Mouse (Mus musculus) thymus, postnatal 0 days (tissue): ENCODE data around the gene Ska2. TPM values are rescaled to one million over a fixed set of nuclear protein-coding genes. Genes with fewer than 3 reads are reported as not detected.
A peak's percentile ranks its signal among the peaks of the same experiment; 100 is the strongest.

Source experiments
- DNase-seq: peaks from one replicate; pipeline ENCODE4 v3.0.0-alpha.2; 2015; ENCODE audit warnings: low spot score
- polyA plus RNA-seq: library from polyadenylated mRNA; unstranded; fragments of >200 nt; fragmentation: Nextera tagmentation; extraction: Ambion mirVana; gene quantifications from 2 replicates; pipeline ENCODE4 v1.2.1, GENCODE M21; 2015

Ska2 gene
- polyA plus RNA-seq: 59.6 and 59.7 TPM in 2 replicates

DNA sequence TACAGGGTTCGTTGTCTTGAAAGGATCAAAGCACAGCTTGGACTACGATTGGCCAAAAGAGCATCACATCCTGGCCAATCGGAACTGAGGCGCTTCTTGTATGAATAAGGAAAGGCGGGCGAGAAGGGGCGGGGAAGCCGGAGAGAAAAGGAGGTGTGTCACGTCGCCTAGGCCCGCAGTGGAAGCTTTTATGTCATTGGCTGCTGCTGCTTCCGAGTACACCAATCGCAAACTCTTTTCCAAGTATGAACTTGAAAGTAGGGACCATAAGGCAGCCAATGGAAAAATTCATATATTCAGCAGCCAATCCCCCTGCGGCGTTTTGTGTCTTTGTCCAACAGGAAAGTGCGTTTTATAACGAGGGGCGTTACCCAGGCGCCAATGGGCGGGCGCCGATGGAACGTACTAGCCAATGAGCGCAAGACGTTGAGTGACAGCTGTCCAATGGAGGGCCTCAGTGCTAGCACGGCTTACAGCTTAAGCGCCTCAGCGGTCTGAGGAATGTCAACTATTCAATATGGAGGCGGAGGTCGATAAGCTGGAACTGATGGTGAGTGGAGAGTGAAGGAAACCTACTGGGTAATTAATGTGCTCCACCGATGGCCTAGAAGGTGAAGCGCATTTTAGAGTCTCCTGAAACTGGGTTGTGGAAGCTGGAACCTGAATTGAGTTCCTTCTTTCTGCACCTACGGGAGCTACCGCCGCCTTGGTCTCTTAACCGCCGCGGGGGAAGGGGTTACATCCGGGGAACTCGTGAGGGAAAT is at the start of gene Ska2:
TSS of gene Ska2 (plus strand) at position 480 of the 764 bp plus-strand sequence.
- peak; percentile 99 for DNase-seq

DNA sequence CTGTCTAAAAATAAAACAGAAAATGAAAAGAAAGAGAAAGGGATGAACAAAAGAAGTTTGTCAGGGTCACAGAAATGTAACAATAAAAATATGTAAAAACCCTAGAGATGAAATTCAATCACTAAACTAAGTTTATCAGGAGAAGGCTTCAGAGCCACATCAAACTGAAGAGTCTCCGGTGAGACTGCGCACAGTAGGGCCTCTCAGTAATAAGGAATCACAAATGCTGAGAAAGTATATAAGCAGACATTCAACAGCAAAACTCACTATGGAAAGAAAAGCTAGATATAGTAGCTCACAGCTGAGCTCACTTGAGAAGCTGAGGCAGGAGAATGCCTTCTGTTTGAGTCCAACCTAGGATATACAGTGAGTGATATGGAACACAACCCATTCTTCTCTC is 48.6 kb upstream of the Ska2 start:
- no peak for DNase-seq

DNA sequence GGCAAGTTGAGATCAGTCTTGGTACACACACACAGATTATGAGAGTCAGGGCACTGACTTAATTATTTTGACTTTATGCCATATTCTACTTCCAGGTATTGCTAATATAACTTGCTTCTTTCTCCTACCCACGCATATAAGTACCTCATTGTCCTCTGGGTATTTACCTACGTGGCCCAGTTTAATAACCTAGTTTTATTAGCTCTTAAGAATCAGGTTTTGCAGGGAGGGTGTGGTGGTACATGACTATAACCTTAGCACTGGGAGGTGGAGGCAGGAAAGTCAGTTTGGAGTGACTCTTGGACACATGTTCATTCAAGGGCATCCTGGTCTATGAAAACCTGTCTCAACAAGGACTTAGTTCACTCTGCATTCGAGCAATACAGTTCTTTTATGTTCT is 46.9 kb upstream of the Ska2 start:
- DNase-seq: no peak

DNA sequence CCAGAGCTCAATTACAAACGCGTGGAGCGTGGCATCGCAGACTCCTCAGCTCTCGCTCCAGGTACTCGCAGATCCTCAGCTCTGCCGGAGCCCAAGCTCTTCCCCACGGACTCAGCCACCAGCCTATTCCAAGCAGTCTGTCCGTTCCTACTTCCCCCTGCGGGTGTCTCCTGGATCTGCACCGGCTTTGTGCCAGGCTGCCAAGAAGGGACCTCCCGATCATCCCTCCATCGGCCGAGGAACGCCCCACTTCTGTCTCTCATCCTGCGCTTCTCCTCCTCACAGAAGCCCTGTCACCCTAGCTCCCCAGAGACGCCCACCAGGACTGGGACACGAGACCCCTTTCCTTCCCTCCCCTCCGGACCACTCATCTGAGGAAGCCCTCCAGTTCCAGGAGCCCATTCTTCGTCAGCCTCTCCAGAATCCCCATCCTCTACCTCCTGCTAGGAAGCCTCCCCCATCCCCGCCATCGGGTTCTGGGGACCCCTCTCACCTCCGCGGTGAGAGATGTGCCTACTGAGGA is 35.6 kb upstream of the Ska2 start:
- DNase-seq: peak; percentile 51

DNA sequence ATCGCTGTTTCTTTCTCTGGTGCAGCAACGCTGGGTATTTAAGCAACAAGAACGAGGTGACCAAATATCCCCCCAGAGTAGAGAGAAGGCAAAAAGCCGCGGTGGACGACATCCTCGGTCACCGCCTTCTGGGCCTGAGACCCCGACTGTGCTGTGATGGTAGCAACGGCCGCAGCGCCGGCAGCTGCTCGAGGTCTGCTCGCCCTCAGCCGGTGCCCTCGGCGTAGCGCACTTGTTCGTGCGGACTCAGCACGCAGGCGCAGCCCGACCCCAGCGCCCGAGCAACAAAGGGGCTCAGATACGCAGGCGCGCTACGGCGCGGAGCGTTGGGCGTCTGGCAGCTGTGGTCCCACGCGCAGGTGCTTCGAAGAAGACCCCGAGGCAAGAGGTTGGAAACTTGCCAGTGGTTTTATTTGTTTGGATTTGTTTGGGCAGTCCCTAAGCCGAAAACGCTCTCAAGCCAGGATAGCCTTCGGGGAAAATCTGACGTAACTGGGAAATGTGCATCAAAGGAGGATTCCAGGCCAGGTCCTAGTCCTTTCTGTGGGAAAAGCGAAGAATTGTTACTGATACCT is 35.1 kb upstream of the Ska2 start, which contains the start of gene Gdpd1:
TSS of gene Gdpd1 (minus strand) at position 197 of the 575 bp plus-strand sequence.
- DNase-seq: peak; percentile 96

DNA sequence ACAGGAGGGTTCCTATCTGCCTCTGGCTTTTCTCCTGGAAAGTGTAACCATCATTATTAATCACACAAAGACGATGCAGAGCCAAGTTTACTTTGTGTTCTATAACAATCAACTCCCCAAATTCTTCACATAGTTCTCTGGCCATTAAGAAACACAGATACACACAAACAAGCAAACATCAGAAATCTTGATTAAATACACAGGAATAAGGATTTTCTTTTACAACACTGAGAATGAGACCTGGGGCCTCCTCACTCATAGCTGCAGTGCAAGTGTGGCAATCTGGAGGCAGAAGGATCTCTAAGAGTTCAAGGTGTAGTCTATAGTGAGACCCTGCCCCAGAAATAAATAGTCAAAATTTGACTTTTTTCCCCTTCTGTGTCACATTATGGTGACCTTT is 25.3 kb upstream of the Ska2 start:
- DNase-seq: no peak

- no peak for DNase-seq
Measured at GRCm38 (mm10) chr11:87085461-87085860, 23.6 kb upstream of the Ska2 start.

GRCm38 (mm10) chr11:87086290-87086984 is 22.6 kb upstream of the Ska2 start, which contains the start of gene Smg8:
Smg8 (minus strand) TSS chr11:87086774.
- peak; percentile 83 for DNase-seq

- DNase-seq: no peak
Measured at GRCm38 (mm10) chr11:87087142-87087541, 21.9 kb upstream of the Ska2 start.

- DNase-seq: no peak
Measured at GRCm38 (mm10) chr11:87108409-87108754, 652 bp upstream of the Ska2 start, which contains the start of gene Prr11. Prr11 (minus strand) TSS chr11:87108708.

DNA sequence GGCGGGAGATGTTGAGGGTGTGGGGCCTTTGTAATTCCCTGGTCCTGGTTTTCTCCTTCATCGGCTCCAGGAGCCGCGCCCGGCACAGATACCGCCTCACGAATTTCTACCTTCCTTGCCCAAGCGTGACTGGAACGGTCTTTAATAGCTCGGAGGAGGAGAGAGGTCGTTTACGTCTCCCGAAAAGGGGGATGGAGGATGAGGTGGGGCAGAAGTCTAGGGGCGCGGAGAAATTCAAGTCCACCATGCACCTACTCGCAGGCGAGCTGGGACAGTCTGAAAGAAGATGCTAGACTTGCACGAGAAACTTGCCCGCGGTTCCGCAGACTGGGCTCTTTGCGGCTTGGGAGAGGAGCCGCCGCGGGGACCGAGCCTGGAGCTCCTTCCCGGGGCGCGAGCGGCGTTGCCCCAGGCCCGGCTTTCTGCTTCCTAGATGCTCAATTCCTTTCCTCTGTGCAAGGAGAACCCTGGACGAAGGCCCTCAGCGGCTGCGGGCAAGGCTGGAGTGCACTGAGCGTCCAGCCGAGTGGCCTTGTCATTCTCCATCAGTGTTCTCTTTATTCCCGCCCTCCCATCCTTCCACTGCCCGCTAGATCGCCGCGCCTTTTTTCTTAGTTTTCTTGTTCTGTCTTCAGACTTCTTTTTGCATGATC is 611 bp downstream of the Ska2 start:
- DNase-seq: no peak

DNA sequence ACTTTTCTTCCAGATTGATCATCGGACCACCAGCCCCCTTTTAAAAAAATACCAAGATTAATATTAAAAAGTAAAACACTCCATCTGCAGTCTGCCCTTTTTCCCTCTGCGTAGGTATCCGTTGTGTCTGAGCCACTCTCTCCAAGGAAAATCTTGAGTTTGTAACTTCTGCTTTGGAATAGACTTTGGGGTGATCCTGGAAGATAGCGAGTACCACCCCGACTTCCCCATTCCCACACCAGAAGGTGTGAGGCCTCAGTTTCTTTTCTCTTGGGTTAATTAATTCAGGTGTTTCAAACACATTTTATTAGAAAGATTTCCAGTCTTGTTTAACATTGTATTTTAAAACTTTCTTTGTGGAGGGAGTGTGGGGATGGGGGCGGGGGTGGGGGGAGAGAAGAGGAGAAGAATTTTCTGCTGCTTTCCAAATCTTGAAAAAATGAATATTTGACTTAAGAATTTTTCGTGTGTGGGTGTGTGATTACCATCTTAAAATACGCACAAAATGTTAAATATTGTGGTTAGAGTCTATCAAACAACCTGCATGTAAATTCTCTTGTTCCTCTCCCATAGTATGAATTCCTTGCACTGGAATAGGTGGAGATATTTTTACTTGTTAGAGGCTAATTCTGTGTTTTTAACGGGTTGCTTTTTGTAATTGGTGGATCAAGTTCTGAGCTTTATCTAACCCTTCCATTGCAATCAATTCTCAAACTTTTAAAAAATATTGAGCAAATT is 1.3 kb downstream of the Ska2 start:
- DNase-seq: no peak

- DNase-seq: no peak
Measured at GRCm38 (mm10) chr11:87121864-87122263, 12.8 kb downstream of the Ska2 start.

DNA sequence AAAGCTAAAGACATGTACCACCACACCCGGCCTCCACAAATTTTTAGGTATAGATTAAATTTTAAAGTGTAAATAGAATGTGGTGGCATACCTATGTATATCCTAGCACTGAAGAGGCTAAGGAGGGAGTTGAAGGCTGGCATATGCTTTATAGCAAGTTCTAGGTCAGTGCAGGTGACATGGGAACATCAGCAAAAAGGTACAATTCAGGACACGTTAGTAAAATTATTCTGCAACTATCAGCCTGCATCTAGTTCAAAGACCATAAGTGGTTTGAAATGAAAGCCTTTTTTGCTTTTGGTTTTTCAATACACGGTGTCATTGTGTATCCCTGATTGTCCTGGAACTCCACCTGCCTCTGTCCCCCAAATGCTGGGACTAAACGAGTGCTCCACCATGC is 16.5 kb downstream of the Ska2 start:
- DNase-seq: no peak

DNA sequence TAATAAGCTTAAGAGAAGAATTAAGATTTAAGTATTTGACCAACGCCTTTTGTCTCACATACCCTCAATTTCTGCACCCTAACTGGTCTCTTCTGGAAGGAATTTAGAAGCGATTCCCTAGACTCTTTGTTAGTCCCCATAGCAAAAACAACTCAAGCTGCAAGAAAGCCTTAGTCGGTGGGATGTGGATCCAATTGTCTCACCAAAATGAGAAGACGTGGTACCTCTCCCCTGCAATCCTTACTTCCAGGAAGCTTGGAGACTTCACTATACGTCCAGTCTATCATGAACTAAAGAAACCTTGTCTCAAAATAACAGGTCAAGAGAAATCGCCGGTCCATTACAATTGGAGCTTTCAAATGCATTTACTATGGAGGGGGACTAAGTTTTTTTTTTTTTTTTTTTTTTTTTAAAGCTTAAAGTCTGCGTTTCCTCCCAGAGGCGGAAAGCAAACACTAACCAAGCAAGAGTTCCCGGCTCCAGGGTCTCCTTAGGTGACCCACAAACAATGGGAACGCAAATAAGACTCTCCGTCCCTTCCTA is 17.3 kb downstream of the Ska2 start:
- no peak for DNase-seq

GRCm38 (mm10) chr11:87126824-87127816 is 18.1 kb downstream of the Ska2 start, which contains the start of gene Trim37:
Trim37 (plus strand) TSS chr11:87127077.
- DNase-seq: peak; percentile 92

DNA sequence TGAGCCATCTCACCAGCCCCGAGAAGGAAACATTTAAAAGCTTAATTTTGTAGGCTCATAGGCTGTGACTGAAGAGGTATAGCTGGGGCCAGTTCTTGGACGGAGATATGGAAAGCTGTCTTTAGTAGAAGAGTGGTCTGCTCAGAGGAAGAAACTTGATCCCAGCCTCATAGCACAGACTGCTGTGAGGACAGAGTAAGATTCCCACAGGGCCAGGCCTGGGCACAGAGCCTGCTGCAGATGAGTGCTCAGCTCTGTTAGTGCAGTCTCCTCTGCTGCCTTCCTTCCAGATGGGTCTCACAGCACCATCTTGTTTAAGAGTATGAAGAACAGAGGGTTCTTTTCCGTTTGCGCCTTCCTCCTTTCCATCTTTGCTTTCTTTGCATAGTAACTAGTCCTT is 27.2 kb downstream of the Ska2 start:
- DNase-seq: no peak

GRCm38 (mm10) chr11:87158012-87158411 is 49.0 kb downstream of the Ska2 start:
- DNase-seq: no peak

- DNase-seq: no peak
Measured at GRCm38 (mm10) chr11:87162687-87163086, 53.7 kb downstream of the Ska2 start.
